Mouse (Mus musculus) left cerebral cortex, adult 2 months (tissue): ENCODE data around the gene Zfp28. TPM values are rescaled to one million over a fixed set of nuclear protein-coding genes. Genes with fewer than 3 reads are reported as not detected.
"Not testable (repeated sequence)": the region's sequence is repeated elsewhere in the genome, so short reads cannot be mapped to it uniquely, and the experiment has no call there.

Source experiments
- DNase-seq, 2 experiments: peaks; one replicate each; pipeline ENCODE4 v3.0.0; 2021 to 2022; ENCODE audit warnings: low spot score in 2 of 2, mixed read lengths in 1 of 2; ENCODE audit errors: extremely low spot score in 1 of 2
- H3K27ac ChIP-seq: fragments of 200-600 bp; 2 replicates; pipeline ENCODE4 v1.8.1; 2022
- H3K4me3 ChIP-seq: fragments of 200-600 bp; 2 replicates; pipeline ENCODE4 v1.8.1; 2022
- CTCF ChIP-seq: fragments of 200-600 bp; IDR thresholded peaks from 2 replicates; pipeline ENCODE4 v1.8.1; 2022; ENCODE audit warnings: antibody characterized with exemption, mild to moderate bottlenecking, moderate library complexity
- intact Hi-C: fragments of 180-260 bp; cut with DNase I; formaldehyde crosslinking; loops from one replicate; pipeline ENCODE4 v1.15.1; 2025
- total RNA-seq, 2 experiments: library from RNA; stranded (reverse); gene quantifications; 2 replicates each; pipeline ENCODE4 v1.2.3; 2021

Zfp28 gene
- total RNA-seq, 2 experiments from 2014 or later, result 5.2 to 7.4 TPM

DNA sequence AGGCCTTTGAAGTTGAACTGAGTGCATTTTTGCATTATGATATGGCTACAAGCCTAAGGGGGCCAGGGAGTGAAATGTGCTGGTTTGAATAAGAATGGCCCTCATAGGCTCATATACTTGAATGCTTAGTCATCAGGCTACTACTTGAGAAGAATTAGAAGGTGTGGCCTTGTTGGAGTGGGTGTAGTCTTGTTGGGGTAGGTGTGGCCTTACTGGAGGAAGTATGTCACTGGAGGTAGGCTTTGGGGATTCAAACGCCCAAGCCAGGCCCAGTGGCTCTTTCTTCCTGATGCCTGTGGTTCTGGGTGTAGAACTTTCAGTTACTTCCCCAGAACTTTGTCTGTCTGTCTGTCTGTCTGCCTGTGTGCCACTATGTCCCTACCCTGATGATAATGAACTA is 18.3 kb upstream of the Zfp28 start:
- H3K4me3 ChIP-seq, result no peak overlapping the region
- no peak for DNase-seq
- H3K27ac ChIP-seq, result no peak overlapping the region
- intact Hi-C loops, result loop anchor here (5.0 to 10.0 kb wide), 5 partner anchors 192 to 933 kb away; partner anchors contain the start of gene Zfp444
- TF ChIP-seq CTCF, result no peak

DNA sequence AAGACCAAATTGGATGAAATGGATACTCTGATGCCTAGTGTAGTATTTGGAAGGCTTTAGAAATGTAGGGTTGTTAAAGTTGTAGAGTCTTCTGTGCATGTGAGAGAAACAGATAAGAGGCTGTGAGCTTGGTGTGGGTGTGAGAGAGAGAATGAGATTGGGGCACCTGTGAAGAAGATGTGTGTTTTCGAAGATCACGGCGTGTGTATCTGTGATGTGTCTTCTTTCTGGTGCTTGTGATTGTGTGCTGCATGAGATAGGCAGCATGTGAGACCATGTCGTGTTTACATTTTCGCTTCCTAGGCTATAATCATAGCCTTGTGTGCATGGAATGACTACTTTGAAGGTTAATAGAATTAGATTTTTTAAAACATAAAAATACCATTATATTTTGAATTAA is 15.9 kb upstream of the Zfp28 start:
- H3K27ac ChIP-seq, result no peak overlapping the region
- no peak for TF ChIP-seq CTCF
- no peak overlapping the region for H3K4me3 ChIP-seq
- intact Hi-C loops, result loop anchor here (10.0 kb wide), 2 partner anchors 218 to 358 kb away; no protein-coding TSS in a partner anchor
- DNase-seq, result no peak

DNA sequence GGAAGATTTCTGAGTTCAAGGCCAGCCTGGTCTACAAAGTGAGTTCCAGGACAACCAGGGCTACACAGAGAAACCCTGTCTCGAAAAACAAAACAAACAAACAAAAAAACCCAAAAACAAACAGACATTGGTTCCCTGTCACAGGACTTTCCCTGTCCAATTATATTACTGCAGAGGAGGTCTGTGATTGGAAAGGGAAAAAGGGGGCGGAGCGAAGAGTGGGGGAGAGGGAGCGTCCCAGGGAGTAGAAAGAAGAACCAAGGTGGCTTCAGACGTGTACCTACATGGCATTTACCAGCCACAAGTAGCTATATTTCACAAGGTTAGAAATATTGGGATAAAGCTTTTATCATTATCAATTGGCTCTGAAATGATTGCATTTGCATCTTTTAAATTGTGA is 14.9 kb upstream of the Zfp28 start:
- not testable (repeated sequence) for H3K4me3 ChIP-seq, DNase-seq, H3K27ac ChIP-seq
- intact Hi-C loops, result loop anchor here (10.0 kb wide), 2 partner anchors 217 to 357 kb away; no protein-coding TSS in a partner anchor

DNA sequence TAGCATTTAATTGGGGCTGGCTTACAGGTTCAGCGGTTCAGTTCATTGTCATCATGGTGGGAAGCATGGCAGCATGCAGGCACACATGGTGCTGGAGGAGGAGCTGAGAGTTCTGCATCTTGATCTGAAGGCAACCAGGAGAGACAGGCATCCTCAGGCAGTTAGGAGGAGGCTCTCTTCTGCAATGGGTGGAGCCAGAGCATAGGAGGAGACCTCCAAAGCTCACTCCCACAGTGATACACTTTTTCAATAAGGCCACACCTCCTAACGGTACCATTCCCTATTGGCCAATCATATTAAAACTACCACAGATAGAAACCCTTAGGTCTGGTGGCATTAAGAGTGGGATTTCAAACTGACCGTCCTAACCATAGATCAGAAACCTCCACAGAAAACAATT is 13.6 kb upstream of the Zfp28 start:
- no peak for TF ChIP-seq CTCF
- no peak for DNase-seq
- no peak overlapping the region for H3K27ac ChIP-seq
- H3K4me3 ChIP-seq, result no peak overlapping the region
- intact Hi-C loops, result loop anchor here (10.0 kb wide), 2 partner anchors 215 to 355 kb away; no protein-coding TSS in a partner anchor

DNA sequence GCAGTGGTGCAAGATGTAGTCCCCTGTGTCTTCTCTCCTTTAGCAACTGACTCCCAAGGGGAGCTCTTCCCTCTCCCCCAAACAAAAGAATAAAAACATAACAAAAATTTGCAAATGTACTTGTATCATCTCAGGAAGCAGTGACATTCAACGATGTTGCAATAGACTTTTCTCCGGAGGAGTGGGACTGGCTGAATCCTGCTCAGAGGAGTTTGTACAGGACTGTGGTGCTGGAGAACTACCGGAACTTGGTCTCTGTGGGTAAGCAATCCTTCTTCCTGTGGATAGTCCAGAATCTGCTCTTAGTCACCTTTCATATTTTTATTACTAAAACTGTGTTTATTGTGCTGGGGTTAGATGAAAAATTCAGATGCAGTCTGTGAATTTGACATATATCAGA is 10.1 kb upstream of the Zfp28 start:
- intact Hi-C loops, result no loop called here
- Histone ChIP-seq H3K4me3 (no peak overlapping the region), H3K27ac (no peak overlapping the region)
- no peak for TF ChIP-seq CTCF
- DNase-seq, result no peak

DNA sequence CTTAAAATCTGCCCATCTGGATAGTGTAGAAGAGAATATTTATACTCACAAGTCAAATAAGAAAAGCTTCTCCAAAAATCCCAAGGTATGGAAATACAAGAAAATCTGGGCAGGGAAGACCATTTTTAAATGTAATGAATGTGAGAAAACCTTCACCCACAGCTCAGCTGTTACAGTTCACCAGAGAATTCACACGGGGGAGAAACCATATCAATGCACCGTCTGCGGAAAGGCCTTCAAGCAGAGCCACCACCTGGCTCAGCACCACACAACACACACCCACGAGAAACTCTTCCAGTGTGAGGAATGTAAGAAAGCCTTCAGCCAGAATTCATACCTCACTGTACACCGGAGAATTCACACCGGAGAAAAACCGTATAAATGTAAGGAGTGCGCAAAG is 4.7 kb upstream of the Zfp28 start:
- H3K4me3 ChIP-seq, result no peak overlapping the region
- TF ChIP-seq CTCF, result no peak
- no peak overlapping the region for H3K27ac ChIP-seq
- intact Hi-C loops, result loop anchor here (1.0 kb wide), 2 partner anchors 42 to 398 kb away; no protein-coding TSS in a partner anchor
- peak; percentile 34 to 58 for DNase-seq

DNA sequence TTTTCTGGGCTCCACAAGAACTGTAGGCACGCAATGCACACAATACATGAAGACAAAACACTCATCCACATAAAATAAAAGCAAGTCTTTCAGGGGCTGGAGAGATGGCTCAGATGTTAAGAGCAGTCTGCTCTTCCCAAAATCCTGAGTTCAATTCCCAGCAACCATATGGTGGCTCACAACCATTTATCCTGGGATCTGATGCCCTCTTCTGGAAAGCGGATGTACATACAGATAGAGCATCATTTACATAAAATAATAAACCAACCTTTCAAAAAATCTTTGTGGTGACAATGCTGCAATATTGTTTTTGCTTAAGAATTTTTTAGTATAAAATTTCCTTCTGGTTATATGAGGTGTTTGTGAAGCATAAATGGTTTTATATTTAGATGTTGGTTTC is 1.7 kb upstream of the Zfp28 start:
- intact Hi-C loops, result no loop called here
- no peak overlapping the region for H3K27ac ChIP-seq
- peak; percentile 22 for TF ChIP-seq CTCF
- no peak overlapping the region for H3K4me3 ChIP-seq
- no peak for DNase-seq

DNA sequence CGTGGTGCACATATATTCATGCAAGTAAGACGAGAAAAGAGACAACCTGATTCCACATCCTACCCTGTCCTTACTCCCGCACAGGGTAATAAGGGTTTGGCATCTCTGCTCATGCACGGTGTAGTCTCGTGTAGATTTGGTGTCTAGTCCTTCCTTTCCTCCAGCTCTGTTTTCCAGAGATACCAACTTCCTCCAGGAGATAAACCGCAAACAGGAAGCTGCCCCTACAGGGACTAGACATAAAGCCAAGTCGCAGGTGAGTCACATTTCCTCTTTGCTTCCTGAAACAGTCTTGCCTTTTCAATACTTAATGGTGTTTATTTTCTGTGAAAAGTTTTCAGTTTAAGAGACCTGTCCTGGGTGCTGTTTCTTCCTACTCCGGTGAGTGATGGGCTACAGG is 916 bp downstream of the Zfp28 start:
- Histone ChIP-seq H3K27ac (no peak overlapping the region), H3K4me3 (peak overlapping the region; percentile 57; the same call in 1 of the 2 replicates)
- no peak for DNase-seq
- no peak for TF ChIP-seq CTCF
- intact Hi-C loops, result no loop called here

DNA sequence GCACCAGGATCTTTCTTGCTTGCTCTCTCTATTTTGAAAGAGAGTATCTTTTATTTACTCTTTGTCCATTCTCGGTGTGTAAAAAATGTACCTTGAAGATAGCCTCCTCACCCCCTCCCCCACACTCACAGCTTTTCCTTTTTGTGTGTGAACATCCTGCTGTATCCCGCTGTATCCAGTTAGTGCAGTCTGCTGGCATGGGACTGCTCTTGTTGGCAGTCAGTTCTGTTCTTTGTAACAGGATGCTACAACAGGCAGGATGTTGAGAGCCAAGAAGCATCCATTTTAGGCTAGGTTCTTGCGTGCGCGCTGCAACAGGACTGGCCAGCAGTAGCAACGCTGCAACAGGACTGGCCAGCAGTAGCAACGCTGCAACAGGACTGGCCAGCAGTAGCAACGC is 3.9 kb downstream of the Zfp28 start:
- DNase-seq, result no peak
- Histone ChIP-seq H3K27ac (no peak overlapping the region), H3K4me3 (no peak overlapping the region)
- no peak for TF ChIP-seq CTCF
- intact Hi-C loops, result no loop called here

DNA sequence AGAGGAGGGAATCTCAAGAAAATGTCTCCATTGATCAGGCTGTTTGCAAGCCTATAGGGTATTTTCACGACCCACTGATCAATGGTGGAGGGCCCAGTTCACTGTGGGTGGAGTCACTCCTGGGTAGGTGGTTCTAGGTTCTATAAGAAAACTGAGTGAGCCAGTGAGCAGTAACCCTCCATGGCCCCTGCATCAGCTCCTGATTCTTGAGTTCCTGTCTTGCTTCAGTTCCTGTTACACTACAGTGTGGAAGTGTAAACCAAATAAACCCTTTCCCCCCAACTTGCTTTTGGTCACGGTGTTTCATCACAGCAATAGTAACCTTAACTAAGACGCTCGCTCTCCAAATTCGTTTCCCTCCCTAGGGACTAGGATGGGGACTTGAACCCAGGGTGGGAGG is 5.9 kb downstream of the Zfp28 start:
- TF ChIP-seq CTCF, result no peak
- intact Hi-C loops, result no loop called here
- no peak overlapping the region for H3K27ac ChIP-seq
- no peak for DNase-seq
- no peak overlapping the region for H3K4me3 ChIP-seq

DNA sequence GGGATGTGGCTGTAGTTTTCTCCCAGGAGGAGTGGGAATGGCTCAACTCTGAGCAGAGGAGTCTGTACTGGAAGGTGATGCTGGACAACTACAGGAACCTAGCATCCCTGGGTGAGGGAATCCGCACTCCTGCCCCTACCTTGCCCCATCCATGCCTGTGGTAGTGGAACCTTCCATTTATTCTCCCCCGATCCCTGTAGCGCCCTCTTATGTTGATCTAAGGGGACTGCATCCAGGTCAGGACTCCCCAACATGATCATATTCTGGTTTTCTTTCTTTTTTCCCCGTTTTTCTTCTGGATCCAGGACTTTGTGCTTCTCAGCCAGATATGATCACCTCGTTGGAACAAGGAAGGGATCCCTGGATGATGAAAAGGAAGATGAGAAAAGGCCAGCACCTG is 6.4 kb downstream of the Zfp28 start:
- no peak for DNase-seq
- TF ChIP-seq CTCF, result peak; percentile 5
- Histone ChIP-seq H3K4me3 (no peak overlapping the region), H3K27ac (no peak overlapping the region)
- intact Hi-C loops, result no loop called here

DNA sequence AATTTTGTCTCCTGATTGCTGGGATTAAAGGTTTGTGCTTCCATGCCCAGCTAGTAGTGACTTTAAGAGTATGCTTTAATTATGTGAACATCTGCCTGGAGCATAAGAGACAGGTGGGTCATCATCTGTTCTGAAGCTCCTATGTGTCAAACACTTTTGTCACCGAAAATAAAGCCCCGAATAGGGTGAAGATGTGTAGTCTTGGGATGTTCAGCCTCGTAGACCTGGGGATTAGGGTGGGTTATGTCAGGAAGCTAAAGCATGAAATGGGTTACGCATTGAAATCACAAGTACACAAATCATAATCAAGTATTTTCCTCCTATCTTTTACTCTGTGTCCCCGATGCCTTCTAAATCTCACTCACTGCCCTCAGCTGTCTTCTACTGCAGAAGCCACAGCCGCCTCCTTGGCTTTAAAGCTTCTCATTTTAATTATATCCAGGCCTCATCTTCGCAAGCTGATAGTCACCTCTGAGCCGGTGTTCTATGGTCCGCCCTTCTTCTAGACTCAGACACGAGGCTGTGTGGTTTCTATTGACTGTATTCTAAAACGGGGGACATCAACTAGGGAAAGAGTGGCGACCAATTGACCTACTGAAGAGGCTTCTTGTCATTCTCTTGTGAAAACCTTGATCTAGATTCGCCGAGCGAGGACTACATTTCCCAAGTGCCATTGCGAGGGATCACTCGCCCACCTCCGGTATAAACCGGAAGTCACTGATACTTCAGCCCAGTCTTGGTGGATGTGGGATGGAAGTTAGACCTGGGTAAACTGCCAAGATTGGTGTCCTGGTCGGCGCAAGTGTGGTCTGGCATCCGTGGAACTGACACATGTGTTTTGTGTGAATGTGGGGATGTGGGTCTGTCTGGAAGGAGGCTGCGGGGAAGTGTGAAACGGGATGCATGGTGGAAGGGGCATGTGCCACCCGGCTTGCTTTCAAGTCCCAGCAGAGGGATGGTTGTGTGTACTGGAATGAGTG is 15.2 kb downstream of the Zfp28 start, which contains the start of gene Smim17:
TSS of gene Smim17 (plus strand) at position 720 of the 980 bp plus-strand sequence.
- Histone ChIP-seq H3K4me3 (peak within 1 kb of the TSS; percentile 61), H3K27ac (peak within 1 kb of the TSS; percentile 81)
- TF ChIP-seq CTCF, result no peak
- peak; percentile 68 to 73 for DNase-seq
- intact Hi-C loops, result loop anchor here (1.0 kb wide), 1 partner anchor 15 kb away; the partner anchor contains the start of gene Zfp28
